Mouse (Mus musculus): ENCODE data around the gene Kcnma1.

The Kcnma1 gene

GRCm38 (mm10) chr14:23529720-23530119, 484.6 kb downstream of the Kcnma1 start:
- DNase-seq (ENCODE audit: low read depth, low spot score), result no peak

GRCm38 (mm10) chr14:23529229-23529628, 485.1 kb downstream of the Kcnma1 start:
- no peak for DNase-seq (ENCODE audit: low read depth, low spot score)

- DNase-seq (ENCODE audit: low read depth, low spot score), result no peak
These were observed 488.4 kb downstream of the Kcnma1 start for GRCm38 (mm10) chr14:23525910-23526309.

DNA sequence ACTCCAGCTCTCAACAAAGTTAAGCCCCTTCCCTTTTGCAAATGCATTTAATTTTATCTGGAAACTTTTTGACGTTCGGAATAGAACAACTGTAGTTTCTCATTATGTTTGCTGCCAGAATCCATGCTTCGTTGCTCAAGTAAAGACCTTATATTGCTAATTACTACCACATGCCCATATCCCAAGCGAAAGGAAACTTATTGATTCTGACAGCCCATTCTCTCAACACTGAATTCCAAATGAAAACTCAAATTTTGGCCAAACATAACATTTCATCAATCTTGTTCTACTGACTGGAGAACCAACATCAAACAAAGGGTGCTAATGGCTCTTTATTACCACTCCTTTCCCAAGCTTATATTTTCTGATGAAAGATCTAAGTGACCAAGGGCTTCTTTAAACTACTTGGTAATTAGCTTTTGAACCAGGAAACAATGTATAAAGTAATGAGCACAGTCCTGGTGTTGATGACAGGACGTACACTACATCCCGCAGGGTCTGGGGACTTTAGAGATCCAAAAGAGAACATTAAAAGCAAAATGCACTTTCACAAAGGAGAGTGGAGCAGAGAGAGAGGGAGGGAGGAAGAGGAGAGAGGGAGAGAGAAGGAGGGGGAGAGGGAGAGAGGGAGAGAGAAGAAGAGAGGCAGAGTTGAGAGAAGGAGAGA, 490.3 kb downstream of the Kcnma1 start:
- no peak for DNase-seq (ENCODE audit: low read depth, low spot score)

DNA sequence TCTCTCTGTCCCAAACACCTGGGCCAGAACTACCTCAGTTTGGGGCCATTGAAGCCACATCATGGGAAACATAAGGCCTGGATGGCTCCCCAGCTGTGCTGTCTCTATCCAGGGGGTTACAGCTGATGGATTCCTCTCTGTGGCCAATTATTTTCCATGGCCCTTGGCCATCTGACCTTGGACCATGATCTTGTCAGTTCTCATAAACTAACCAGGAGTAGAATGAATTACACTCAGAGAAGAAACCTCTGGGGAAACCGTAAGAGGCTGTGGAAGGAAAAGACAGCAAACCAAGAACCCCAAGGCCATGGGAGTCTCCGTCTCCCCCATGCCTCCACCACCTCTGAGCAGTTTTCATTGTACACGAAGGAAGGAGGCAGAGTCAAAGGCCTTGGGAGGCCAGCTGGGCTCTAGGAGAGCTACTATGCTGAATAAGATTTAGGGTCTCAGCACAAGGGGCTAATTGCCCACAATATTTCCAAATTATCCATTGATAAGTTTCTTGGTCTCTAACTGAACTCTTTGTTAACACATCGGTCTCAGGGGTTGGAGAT, 491.6 kb downstream of the Kcnma1 start:
- no peak for DNase-seq (ENCODE audit: low read depth, low spot score)

DNA sequence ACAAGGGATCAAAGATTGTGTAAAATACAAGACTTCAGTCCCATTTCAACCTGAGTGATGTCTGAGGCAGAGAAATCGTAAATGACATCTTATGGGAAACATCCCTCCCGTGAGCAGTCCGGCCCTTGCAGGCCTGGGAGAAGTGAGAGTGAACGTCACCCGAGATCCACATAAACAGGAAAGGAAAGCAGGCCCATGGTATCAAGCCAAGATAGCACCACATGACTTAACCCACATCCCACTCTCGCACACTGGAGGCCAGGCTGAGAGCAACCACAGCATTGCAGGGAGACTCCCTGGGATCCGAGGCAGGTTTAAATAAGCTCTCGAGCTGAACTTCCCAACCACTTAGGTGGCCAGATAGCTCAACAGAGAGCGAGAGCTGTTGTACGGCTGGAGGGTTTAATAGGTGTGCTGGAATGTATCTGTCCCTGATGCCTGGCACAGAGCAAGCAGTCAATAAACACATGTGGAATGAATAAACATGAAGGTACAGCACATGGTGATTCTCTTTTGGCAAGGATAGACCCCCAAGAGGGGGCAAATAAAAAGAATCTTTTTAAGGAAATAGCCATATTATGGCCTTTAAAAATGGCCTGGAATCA, 493.1 kb downstream of the Kcnma1 start:
- no peak for DNase-seq (ENCODE audit: low read depth, low spot score)

- no peak for DNase-seq (ENCODE audit: low read depth, low spot score)
These were observed 496.9 kb downstream of the Kcnma1 start for GRCm38 (mm10) chr14:23517374-23517773.

DNA sequence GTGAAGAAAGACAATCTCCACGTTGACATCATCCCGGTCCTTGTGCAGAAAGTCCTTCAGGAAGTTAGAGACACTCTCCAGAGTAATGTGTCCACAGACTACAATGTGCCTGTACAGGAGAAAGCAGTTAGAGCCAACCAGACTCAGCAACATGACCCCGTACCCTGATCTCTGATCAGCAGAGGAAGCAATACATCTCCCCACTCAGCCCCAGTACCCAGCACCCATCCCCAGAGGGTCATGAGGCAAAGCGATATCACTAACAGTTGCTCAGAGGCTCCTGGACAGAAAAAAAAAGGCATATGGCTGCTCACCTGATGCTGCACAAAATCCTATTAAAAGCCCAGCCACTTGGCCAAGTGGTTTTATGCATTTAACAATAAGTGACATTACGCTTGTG, 504.5 kb downstream of the Kcnma1 start:
- DNase-seq (ENCODE audit: low read depth, low spot score), result no peak

- DNase-seq (ENCODE audit: low read depth, low spot score), result no peak
These were observed 512.0 kb downstream of the Kcnma1 start for GRCm38 (mm10) chr14:23502236-23502790.

GRCm38 (mm10) chr14:23496801-23497200, 517.5 kb downstream of the Kcnma1 start:
- DNase-seq (ENCODE audit: low read depth, low spot score), result no peak

- DNase-seq (ENCODE audit: low read depth, low spot score), result no peak
These were observed 518.0 kb downstream of the Kcnma1 start for GRCm38 (mm10) chr14:23496236-23496740.

DNA sequence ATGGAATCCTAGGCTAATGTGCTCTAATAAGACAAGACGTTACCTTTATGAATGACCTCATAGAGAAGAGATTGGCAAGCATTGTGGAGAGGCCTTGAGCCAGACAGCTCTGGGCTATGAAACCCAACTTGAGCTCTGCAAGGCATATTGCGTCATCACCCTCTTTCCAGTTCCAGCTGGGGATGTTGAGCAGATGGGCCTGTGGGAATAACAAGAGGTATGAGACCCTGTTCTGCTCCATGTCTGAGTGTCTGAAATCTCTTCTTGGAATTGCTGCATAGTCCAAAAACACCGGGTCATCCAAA, 519.8 kb downstream of the Kcnma1 start:
- DNase-seq (ENCODE audit: low read depth, low spot score), result no peak

DNA sequence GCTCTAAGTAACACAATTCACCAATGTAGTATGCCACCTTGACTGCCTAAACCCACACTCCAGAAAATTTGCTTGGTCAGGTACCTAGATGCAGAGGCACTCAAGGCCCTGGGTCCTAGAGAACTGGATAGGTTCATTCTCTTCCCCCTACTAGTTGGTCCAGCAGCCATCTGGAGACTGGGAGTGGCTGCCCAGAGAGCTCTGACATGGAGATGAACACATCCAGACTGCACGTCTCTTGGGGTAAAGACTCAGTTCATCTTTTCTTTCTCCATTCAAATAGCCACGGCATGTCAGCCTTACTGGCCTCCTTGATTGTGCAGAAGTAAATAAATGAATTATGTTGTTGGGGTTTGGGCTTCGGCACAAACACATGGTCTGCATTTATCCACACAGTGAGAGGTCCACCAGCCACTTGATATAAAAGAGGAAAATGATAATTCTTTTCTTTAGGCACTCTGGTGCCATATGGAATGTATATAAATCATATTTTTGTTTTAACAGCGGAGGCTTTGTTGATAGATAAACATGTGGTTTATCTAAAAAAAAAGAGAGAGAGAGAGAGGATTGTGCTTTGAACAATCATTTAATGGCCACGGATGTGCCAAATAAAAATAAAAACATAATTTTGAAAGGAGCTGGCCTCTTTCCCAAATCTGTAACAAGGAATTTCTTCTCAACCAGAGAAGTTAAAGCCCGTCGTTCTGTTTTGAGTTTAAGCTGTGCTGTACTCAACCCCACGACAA, 520.4 kb downstream of the Kcnma1 start:
- DNase-seq (ENCODE audit: low read depth, low spot score), result no peak

- DNase-seq (ENCODE audit: low read depth, low spot score), result no peak
These were observed 521.5 kb downstream of the Kcnma1 start for GRCm38 (mm10) chr14:23492581-23493360.

GRCm38 (mm10) chr14:23491359-23491758, 522.9 kb downstream of the Kcnma1 start:
- no peak for DNase-seq (ENCODE audit: low read depth, low spot score)

GRCm38 (mm10) chr14:23486687-23487086, 527.6 kb downstream of the Kcnma1 start:
- no peak for DNase-seq (ENCODE audit: low read depth, low spot score)

- no peak for DNase-seq (ENCODE audit: low read depth, low spot score)
These were observed 528.3 kb downstream of the Kcnma1 start for GRCm38 (mm10) chr14:23485802-23486500.

DNA sequence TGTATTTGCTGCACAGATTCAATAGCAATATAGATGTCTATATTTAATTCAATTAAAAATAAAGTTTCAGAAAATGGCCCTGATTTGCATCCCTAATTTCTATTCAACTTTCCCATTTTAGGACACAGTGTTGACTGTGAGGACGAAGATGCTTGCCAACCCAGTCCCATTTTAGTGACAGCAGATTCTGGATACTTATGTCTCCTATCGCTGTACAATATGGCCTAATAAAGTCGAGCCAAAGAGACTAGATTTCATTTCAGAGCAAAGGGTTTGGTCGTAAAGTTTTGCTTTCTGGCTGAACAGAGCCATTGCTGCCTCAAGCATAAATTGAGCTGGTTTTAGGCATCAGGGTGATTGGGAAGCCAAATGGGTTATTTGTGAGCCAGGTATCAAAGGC, 539.2 kb downstream of the Kcnma1 start:
- DNase-seq (ENCODE audit: low read depth, low spot score), result no peak

DNA sequence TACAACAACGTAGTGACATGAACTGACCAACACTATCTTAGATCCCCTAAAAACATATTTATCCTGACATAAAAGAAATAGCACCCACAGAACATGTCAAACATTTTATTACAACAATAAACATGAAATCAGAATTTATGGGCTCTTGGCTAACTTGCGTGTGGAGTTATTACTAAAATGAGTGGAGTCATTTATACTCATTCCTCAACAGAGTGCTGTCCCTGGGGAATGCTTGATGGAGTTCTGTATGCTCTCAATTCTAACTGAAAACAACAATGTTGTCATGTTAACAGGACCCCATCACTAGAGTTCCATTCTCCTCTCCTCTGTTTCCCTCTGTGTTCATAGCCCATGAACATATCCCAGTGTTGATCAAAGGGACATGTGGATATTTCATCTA, 544.2 kb downstream of the Kcnma1 start:
- no peak for DNase-seq (ENCODE audit: low read depth, low spot score)

DNA sequence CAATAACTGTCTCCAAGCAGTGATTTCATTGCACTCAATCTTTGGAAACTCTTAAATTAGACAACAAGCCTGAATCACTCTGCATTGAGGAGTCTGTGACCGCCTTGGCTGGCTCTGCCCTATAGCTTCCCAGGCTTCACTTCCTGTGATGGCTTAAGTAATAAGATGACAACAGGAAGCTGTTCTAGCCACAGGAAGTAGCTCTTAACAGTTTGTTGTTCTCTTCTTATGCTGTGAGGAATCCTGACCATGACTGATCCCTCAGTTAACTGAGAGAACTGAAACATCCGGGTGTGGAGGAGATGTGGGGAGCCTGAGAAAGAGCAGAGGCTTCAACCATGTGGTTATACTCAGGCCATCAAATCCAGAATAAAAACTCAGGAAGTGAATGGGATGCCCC, 549.2 kb downstream of the Kcnma1 start:
- DNase-seq (ENCODE audit: low read depth, low spot score), result no peak

- DNase-seq (ENCODE audit: low read depth, low spot score), result no peak
These were observed 555.7 kb downstream of the Kcnma1 start for GRCm38 (mm10) chr14:23458560-23458959.
